Mouse (Mus musculus) gastrocnemius, adult 8-10 months (tissue): ENCODE measurements around the gene Abca3. TPM values are rescaled to one million over a fixed set of nuclear protein-coding genes. Genes with fewer than 3 reads are reported as not detected.

Experiments
- DNase-seq, 2 experiments: peaks; one replicate each; pipeline ENCODE4 v3.0.0; 2022; ENCODE audit warnings: low spot score in 2 of 2
- total RNA-seq, 4 experiments: library from RNA; stranded (reverse); gene quantifications; 2 replicates each; pipeline ENCODE4 v1.2.4; 2022

The Abca3 gene
- total RNA-seq = 1 to 10 TPM; 5.7 to 6.7 (median 6.4) TPM

DNA sequence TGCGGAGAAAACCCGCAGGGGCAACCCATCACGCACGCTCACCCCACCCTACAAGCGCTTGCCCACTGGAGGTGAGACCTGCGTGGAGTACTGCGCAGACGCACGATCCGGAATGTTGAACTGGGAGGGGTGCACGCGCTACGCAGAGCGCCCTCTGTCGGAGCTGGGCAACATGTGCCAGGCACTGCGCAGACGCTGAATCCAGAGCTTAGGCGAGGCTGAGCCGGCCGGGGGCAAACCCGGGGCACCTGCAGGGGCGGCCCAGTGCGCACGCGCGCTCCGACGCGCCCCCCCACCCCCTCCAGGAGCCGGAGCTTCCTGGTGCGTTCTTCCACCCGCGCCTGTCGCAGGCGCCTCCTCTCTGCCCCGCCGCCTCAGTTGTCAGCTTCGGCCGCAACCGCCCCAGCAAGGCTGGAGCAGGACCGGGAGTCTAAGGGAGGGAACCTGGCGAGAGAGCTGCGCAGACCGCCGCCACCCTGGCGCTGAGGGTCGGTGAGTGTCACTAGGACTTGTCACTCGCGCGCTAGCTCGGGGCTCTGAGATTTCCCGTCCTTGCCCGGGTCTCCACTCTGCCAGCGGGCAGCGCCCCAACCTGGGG lies at the start of gene Abca3:
Gene Abca3 (plus strand): TSS at position 191 of the 598 bp plus-strand sequence.
- DNase-seq = peak; percentile 86 to 92

DNA sequence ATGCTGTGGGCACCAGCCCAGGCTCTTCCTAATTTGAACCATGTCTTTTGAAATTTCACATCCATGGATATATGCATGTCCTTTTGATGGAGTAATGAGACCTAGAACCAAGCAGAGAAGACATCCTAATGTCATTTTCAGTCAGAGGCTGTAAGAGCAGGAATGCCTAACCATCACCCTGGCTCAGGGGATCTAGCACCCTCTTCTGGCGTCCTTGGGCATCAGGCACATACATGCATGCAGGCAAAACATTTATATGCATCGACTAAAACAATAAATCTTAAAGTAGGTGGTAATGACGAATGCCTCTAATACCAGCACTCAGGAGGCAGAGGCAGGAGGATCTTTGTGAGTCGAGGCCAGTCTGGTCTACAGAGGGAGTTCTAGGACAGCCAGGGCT lies 44.2 kb upstream of the Abca3 start:
- DNase-seq = no peak

DNA sequence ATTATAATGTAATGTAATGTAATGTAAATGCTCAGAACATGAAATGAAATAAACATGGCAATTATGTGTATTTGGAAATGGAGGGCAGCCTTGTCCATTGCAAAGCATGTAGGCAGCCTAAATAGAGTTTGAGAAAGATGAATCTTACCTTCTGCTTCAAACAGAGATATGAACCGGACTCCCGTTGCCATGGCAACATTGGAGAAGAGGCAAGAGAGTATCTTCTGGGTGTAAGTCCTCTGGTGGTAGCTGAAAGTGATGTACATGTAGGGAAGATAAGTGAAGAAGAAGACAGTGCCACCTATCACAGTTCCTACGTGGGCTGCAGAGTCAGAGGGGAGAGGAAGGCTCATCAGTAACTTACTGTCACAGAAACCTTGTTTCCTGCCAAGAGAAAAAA lies 30.9 kb upstream of the Abca3 start:
- DNase-seq = no peak

DNA sequence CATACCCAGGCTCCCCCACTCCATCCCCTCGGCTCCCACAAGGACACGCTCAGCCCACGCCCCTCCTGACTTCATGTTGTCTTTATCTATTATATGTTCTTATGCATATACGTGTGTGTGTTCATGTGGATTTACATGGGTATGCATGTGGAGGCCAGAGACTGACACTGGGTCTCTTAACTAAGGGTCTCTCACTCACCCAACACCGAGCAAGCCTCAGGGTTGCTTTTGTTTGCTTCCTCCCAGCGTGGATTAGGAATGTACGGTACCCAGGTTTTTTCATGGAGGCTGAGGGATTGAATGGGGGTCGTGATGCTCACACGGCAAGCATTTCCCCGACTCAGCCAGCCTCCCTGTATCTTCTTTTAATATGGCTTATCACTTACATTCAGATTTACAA lies 26.7 kb upstream of the Abca3 start:
- DNase-seq = no peak

DNA sequence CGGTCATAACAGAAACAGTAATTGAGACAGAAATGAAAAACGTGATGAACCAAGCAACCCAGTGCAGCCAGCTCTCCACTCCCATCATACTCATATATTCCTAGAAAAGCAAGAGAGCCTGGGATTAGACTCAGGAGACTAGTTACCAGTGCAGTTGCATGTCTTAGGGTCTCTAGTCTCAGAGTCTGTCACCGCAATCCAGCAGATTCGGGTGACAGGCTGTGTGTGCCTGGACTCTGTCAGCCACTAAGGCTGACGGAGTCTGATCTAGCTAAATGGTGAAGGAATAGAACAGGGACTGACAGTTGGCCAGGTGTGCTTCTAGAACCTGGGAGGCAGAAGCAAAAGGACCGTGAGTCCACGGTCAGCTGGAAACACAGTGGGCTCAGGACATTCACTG lies 24.1 kb upstream of the Abca3 start:
- no peak for DNase-seq

DNA sequence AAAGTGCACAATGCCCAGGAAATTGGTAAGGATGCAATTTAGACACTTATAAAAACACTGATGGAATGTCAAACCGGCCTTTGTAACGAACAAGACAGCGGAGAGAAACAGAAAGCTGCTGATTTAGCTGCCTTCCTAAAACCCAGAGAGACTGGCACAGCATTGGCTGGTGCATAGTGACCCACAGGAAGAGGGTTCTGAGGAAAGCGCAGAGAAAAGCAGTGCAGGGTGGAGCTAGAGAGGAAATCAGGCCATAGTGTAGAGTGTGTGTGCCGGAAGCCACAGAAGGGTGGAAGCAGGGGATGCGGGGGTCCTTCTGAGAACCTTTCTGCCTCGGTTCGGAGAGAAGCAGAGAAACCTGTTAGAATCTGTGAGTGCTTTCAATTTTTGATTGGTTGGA lies 7.1 kb upstream of the Abca3 start:
- DNase-seq = no peak

DNA sequence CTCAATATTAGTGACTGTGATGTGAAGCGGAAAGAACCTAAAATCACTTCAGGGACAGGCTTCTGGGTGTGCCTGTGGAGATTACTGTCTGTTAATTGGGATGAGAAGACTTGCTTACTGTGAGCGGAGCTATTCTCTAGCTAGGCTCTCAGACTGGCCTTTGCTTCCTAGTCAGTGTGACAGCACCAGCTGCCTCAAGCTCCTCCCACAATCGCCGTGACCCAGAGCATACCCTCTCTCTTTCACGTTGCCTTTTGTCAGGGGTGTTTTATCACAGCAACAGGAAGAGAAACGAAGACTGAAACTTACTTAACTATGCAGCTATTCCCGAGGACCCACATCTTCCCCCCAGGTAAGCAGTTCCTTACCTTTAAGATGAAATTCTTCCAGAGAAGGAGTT lies 4.9 kb upstream of the Abca3 start:
- DNase-seq = no peak

DNA sequence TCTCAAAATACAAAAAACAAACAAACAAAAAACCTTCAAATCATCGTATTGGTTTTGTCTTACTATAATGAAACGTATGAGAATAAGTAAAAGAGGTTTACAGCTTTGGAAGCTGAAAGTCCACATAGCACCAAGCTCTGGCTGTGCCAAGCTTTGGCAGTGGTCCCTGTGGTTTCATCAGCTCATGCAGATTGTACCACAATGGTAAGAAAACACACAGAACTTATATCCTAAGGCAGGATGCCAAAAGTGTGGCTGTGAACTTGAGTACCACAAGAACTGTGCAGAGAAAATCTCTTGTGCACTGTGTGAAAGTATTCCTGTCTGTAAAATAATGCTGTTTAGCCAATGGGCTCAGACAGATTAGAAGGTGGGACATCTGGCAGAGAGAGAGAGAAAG lies 2.6 kb upstream of the Abca3 start:
- no peak for DNase-seq

DNA sequence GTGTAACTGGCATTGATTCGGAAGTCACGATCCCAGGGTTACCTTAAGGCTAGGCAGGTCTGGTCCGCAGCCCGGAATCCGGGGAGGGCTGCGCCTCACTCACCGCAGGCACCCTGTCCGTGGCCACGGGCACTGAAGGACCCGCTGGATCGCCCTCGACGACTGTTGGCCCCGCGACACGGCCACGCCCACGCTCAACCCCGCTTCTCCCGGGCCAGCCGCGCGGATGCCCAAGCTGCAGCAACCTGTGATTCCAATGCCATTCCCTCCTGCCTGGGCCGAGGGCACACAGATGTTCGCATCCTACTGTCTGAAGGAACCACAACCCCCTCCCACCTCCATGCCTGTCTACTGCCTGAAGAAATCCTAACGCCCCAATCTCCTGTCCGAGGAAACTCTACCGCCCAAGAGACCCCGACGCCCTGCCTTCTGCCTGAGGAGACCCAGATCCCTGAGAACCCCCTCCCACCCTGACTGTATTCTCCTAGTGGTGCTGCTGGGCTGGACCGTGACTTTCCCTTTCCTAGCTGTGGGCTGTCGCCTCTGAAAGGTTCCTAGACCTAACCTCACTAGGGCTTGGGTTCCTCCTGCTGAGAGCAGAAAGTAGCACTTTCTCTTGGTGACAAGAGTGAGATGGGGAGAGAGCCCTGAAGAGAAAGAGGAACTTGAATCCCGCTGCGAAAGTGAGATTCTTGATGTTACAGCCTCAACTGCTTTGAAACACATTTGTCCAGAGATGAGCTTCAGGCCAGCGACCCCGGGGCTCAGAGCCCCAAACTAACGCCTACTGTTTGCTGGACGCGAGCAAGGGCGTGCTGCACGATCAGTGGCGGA lies 607 bp upstream of the Abca3 start, which contains the start of gene Abca17:
Gene Abca17 (minus strand): TSS at position 143 of the 834 bp plus-strand sequence.
- no peak for DNase-seq

DNA sequence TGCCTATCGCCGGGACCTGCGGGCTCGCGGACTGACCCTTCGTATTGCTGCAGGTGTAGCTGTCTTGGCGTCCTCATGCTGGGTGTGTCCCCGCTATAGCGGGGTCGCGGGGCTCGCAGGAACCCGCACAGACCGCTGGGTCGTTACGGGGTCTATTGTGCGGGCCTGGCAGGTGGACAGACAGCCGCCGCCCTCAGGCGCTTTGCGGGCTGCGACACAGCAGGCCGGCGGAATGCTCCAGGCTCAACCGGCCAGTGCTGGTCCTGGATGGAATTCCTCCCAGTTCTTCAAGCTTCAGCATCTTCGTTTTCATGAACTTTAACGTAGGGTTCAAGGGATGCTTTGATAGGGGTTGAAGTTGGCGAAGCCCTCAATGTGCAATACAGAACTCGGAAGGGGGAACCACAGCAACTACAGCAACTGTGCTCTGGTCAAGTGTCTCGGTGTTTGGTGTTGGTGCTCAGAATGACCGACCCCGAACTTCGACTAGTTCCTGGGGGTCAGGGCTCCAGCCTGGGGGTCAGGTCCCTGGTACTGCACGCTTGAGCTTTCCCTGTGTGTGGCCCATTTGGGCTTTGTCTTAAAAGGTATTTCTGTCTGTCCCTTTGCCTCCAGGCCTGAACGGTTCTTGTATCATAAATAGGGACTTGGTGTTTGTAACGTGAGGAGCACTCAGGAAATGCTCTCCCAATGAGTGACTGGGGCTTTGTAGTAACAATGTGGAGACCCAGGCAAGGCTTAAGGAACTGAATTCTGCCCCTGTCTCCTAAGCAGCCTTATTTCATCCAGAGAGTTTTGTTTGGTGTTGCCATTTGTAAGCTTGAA lies 832 bp downstream of the Abca3 start:
- no peak for DNase-seq

DNA sequence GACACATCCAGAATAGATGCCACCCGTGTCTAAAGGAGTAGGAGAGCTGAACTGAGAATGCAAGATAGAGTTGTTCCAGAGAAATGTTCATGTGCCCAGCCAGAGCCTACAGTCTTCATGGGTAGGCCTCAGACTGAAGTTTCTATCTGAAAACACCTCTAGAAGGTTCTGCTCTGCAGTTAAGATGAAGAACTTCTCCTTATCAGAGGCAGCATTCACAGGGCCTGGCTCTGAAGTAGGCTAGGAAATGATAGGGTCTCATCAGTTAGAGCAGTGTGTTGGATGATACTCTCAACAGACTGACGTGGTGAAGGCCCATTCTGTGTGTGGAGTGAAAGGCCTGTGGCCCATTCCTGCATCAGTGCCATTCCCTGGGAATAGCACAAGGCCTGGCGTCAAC lies 2.2 kb downstream of the Abca3 start:
- no peak for DNase-seq

DNA sequence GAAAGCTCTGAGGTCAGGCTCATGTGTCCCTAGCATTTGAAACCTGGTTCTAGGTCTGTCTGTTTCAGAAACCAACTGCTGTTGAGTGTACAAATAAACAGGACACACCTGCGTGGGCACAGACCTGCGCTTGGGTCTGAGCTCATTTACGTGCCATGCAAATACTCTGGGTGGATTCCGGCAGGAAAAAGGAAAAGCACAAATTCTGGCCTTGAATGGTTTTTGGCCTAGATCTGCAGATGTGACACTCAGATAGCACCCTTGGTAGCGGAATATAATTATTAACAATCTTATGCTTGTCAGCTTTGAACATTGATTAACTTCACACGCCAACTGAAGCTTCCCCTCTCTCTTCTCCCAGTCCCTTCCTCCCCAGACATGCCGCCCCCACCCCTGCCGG lies 3.5 kb downstream of the Abca3 start:
- DNase-seq = no peak

DNA sequence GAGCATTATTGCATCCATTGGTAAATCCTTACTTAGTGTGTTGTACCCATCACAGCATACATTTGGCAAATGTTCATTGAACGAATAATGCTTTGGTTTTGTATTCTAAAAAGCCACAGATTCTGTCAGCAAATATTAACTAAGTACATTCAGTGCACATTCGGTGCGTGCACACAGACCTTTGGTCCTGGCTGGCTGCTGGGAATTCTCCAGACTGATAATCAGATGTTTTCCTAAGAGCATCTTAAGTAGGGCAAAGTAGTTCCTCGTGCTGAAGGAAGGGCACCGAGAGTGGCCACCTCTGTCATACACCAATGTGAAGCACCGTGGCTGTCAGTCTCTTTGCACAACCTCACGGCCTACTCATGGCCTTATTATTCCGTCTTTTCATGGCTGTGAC lies 7.3 kb downstream of the Abca3 start:
- no peak for DNase-seq

DNA sequence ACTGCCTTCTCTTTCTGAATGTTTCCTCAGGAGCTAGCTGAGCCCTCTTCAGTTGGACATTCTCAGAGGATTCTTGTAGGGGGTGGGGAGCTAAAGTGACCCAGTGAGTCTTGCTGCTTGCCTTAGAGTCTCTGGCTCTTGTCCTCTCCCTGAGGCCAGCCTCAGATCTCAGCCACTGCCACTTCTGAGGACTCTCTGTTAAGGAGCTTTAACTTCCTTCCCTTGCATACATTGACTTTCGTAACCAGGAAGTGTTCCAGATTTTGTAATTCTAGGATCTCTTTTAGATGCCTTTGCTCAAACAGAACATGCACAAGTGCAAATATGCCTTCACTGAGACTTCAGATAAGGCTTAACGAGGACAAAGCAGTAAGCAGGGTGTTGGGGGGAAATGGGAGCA lies 8.2 kb downstream of the Abca3 start:
- DNase-seq = no peak

DNA sequence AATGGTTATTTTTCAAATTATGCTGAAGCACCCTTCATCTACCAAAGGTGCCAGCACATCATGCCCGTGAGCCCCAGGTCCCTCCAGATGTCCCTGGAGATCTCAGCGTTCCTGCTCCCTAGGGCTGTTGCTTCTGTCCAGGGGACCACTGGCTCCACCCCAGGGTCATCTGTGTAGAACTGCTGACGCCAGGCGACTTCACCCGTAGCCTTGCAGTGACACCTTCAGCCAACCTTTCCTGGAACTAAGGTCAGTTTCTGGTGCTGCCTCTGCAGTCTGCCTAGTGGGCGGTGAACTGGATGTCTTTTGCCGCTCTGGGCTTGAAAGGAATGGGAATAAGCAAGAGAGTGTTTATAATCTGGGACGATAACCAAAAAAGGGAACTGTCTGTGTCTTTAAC lies 9.1 kb downstream of the Abca3 start:
- no peak for DNase-seq

DNA sequence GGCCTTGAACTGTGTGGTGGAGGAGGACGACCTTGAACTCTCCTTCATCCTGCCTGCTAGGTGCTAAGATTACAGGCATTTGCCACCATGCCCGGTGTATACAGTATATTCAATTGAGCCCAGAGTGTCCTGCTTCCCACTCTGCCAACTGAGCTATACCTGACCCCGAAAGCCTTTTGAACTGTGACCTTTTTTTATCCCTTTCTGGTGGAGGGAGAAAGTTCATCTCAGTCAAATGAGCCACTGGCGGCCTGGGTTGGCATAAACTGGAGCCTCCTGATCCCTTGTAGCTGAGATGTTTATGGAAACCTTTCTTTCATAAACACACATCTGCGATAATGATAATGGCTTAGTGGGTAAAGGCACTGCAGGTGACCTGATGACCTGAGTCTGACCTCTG lies 9.5 kb downstream of the Abca3 start:
- no peak for DNase-seq

DNA sequence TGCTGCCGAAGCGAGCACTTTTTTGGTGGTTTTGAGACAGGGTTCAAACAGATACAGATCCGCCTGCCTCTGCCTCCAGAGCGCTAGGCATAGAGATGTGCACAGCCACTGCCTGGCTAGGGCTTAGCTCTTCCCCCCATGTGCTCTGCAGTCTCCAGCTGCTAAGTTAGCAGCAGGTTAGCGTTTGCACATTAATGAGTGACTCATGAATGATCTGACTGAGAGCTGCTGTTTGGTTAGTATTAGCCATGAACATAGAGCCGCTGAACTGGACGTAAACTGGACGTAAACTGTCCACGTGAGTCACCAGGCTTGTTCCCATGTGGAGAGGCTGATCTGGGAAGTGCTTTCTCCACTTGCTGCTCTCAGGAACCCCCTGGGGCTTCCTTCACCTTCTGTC lies 10.8 kb downstream of the Abca3 start:
- no peak for DNase-seq

DNA sequence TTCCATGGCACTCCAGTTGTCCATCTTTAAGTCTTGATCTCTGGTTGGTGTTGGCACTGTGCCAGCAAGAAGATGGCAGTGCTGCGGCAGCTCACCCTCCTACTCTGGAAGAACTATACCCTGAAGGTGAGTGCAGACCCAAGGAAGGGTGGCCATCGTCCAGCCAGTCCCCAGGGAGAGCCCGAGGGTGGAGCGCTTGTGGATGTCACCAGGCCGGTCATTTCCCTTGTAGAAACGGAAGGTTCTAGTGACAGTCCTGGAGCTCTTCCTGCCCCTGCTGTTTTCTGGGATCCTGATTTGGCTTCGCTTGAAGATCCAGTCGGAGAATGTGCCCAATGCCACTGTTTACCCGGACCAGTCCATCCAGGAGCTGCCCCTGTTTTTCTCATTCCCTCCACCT lies 12.7 kb downstream of the Abca3 start:
- no peak for DNase-seq

DNA sequence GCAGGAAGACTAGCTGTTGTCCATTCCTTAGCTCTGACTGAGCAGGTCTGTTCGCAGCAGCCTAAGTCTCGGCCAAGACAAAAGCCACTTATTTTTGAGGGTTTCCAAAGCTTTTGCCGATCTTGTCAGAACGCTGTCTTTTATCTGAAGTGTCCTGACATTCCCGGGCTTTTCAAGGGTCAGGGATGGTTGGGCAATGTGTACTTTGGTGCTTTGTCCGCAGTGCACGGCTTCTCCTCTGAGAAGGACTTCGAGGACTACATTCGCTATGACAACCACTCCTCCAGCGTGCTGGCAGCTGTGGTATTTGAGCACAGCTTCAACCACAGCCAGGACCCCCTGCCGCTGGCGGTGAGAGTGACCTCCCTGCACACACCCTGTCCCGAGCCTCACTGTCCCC lies 14.1 kb downstream of the Abca3 start:
- no peak for DNase-seq

DNA sequence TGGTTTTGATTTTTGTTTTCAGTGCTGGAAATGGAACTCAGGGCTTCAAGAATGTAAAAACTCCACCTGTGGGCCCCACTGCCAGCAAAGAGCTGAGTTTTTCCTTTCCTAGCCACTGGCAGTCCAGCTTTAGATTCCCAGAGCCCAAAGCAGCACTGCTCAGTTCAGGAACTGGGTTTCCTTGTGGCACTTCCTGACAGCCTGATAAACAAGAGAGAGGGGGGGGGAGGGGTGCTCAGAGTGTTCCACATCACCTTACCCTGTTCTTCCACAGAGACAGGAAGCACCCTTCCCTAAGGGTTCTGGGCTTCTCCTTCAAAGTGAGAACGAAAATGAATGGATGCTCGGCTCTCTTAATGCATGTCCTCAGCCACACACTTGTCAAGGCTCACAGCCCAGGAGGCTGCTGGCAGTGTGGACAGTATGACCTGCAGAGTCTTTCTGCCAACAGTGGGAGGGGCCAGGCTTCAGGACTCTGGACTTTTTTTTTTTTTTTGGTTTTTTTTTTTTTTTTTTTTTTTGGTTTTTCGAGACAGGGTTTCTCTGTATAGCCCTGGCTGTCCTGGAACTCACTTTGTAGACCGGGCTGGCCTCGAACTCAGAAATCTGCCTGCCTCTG lies 23.5 kb downstream of the Abca3 start:
- no peak for DNase-seq

DNA sequence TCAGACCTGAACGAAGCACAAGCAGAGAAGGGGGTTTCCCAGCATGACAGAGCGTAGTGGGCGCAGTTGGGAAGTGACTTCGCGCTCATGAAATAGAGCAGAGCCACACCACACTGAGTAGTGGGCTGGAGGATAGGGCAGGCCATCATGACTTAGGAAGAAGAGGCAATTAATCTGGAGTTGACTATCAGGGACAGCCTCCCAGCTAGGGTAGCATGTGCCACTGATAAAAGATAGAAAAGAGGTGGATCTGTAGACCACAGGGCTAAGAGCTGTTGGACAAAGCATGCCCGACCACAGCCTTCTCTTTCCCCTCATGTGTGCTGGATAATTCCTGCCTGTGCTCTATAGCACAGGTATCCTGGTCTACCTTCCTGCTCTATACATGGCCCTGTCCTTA lies 24.1 kb downstream of the Abca3 start:
- no peak for DNase-seq

DNA sequence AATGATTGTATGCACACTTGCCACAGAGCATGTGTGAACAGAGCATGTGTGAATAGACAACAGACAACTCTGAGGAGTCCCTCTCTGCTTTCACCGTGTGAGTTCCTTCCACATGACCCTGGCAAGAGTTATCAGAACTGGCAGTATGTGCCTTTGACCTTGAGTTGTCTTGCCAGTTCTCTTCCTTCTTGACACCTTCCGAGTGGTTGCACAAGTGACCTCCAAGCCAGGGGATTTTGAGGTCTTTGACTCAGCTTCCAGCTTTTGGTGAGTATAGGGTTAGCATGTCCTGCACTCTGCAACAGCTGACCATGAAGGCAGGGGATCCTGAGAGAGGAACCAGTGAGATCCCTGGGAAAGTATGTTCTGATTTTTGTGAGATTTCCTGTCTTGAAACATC lies 26.7 kb downstream of the Abca3 start:
- no peak for DNase-seq
